Mouse (Mus musculus): ENCODE data around the gene Slc51a.
"Not testable (repeated sequence)": the region's sequence is repeated elsewhere in the genome, so short reads cannot be mapped to it uniquely, and the experiment has no call there.

The Slc51a gene

DNA sequence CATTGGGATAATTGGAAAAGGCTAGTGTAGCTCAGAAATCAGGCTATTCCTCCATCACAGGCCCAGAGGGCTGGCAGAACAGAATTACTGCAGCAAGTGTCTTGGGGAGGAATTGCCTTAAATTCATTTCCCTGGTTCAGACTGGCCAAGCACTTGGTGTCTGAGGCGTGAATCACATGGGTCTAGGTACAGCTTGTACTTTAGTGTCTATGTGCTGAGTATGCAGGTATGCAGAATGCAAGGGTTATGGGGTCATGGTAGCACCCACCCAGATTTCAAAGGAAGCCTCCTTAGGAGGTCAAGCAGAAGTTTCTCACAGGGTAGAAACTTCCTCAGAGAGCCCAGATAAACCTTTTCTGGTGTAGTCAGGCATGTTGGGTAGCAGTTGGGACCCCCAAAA, 42.1 kb downstream of the Slc51a start:
- in situ Hi-C loops (cut with MboI; ENCODE audit: unreplicated experiment in 2 of 2): no loop called here

GRCm38 (mm10) chr16:32444615-32445014, 43.1 kb downstream of the Slc51a start:
- in situ Hi-C loops (cut with MboI; ENCODE audit: unreplicated experiment in 2 of 2): not testable (repeated sequence)

- in situ Hi-C loops (cut with MboI; ENCODE audit: unreplicated experiment in 2 of 2): no loop called here
These were observed 46.2 kb downstream of the Slc51a start for GRCm38 (mm10) chr16:32441432-32441831.

GRCm38 (mm10) chr16:32437266-32437665, 50.4 kb downstream of the Slc51a start:
- in situ Hi-C loops (cut with MboI; ENCODE audit: unreplicated experiment in 2 of 2): no loop called here

DNA sequence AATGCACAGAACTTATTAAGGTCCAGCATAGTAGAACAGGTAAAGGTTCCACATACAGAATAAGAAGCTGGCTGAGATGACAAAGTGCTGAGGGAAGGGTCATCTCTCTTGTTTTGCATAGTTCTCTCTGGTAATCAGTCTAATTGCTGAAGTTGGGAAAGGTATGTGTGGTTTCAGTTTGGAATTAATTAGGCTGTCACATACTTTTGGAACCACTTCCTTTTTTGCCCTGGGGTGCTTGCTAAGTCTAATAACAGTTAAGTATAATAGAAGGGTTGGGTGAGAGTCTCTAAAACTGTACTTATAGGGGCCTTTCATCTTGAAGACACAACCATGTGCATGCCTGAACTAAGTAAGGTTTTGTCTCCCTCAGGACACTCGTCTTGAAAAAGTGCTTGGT, 51.0 kb downstream of the Slc51a start:
- in situ Hi-C loops (cut with MboI; ENCODE audit: unreplicated experiment in 2 of 2): no loop called here

GRCm38 (mm10) chr16:32434691-32435090, 53.0 kb downstream of the Slc51a start:
- in situ Hi-C loops (cut with MboI; ENCODE audit: unreplicated experiment in 2 of 2): no loop called here

DNA sequence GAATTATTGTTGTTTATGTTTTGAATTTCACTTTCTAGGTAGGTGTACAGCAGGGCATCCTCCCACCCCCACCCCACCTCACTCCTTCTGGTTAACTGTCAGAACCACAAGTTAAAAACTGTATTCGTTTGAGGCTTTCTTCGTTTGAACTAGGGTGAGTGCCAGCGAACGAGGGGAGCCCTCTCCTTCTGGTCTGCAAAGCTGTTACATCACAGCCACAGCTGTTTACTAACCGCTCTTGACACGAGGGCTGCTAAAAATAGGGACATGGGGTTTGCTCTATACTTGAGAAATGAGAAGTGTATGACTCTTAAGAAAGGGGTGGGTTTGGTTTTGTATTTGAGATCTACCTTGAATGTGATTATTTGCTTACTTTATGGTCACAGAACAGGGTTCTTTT, 53.6 kb downstream of the Slc51a start:
- in situ Hi-C loops (cut with MboI; ENCODE audit: unreplicated experiment in 2 of 2): no loop called here

DNA sequence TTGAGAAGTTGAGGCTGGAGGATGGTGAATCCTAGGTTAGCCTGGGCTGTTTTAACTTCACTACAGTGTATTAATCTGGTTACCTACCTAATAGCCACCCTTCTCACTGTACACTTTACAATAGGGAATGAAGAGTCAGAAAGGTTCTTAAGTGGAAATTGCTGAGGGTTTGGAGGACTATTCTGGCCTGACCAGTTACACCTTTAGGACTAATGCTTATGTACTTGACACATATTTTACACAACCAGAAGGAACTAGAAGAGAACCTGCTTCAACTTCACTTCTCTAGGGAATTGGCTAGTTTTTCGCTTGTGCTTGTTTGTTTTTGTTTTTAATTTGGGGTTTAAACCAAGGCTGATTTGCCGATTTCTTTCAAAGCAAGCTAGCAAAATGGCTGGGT, 54.5 kb downstream of the Slc51a start:
- in situ Hi-C loops (cut with MboI; ENCODE audit: unreplicated experiment in 2 of 2): no loop called here

DNA sequence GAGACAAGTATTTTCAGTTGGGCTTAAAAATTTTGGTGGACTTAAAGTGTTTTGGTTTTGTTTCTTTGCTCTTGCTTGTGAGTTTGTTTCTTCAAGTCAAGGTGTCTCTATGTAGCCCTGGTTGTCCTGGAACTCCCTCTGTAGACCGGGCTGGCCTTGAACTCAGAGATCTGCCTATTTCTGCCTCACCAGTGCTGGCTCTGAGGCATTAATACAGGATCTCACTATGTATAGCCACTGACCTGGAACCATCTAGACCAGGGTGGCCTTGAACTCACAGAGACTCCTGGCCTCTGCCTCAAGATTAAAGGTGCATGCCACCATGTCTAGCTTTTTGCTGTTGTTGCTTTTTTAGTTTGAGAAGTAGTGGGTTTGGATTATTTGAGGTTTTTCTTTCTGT, 55.8 kb downstream of the Slc51a start:
- in situ Hi-C loops (cut with MboI; ENCODE audit: unreplicated experiment in 2 of 2): no loop called here

- in situ Hi-C loops (cut with MboI; ENCODE audit: unreplicated experiment in 2 of 2): no loop called here
These were observed 56.6 kb downstream of the Slc51a start for GRCm38 (mm10) chr16:32431047-32431591.

DNA sequence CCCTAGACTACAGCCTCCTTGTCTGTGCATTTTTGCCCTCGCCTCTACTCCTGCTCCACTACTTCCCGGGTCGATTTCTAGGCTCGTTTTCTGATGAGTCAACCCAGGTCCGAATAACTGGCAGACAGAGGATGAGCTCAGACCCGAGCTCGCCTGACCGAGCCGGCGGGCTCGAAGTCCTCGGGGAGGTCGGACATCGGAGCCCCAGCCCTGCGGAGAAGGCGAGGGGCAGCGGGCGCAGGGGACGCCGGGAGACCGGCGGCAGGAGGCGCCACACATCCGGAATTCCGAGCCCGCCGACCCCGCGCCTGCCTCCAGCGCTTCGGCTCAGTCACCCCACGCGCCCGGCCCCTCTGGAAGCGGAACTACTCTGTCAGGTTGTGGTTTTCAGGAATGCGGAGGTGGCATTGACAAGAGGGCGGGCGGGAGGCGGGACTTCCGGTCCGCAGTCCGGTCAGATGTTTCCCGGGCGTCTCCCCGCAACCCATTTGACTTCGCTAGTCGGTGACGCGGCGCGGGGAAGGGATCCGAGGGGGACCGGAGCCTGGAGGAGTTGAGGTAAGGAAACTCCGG, 57.1 kb downstream of the Slc51a start, which contains the start of gene Pcyt1a:
Gene Pcyt1a (plus strand): TSS at position 448 of the 573 bp plus-strand sequence.
- in situ Hi-C loops (cut with MboI; ENCODE audit: unreplicated experiment in 2 of 2): no loop called here

GRCm38 (mm10) chr16:32427506-32427905, 60.2 kb downstream of the Slc51a start:
- in situ Hi-C loops (cut with MboI; ENCODE audit: unreplicated experiment in 2 of 2): no loop called here
